Mouse (Mus musculus) right cerebral cortex, adult 2 months (tissue): Measurements from ENCODE around the gene Aplnr.

Experiments
- DNase-seq, 2 experiments: peaks; one replicate each; pipeline ENCODE4 v3.0.0; 2021 to 2022; ENCODE audit warnings: low spot score in 2 of 2

Aplnr gene

GRCm38 (mm10) chr2:85136089-85136488, at the start of gene Aplnr:
TSS of gene Aplnr (plus strand) at chr2:85136225.
- no peak for DNase-seq

DNA sequence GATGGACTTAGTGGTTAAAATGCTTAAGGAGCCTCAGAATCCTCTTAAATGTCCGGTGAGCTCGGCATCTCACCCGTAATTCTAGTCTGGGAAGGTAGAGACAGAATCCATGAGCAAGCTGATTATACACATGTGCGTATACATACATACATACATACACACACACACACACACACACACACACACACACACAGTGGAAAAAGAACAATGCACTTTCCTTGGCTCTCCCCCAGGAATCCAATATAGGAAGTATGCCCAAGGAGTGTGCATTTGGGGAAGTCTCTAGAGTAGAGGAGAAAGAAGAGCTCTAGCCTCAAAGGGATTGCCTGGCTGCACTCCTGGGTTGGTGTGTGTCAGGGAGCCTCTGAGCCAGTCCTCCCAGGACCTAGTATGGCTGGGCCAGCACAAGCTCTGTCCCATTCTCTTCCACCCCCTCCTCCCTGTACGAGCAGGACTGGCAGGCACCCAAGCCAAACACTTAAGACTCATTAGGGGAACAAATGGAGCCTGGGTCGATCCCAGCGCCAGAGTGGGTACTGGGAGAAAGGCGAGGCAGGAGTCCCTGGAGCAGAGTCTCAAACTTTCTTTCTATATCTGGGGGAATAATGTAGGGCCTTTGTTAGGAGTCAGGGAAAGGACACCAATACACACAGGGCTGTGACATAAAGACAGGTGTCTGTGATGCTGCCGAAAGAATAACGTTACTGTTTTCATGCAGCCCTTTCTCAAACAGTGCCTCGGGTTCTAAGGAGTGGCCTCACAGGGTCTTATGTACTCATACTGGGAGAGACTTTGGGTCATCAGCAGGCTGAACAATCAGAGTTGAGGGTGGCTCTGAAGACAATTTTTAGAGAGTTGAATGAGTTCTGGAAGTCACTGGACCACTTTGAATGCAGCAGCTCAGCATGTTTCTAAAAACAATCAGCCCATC, 47.0 kb upstream of the Aplnr start:
- DNase-seq, result no peak

GRCm38 (mm10) chr2:85091325-85091724, 44.7 kb upstream of the Aplnr start:
- no peak for DNase-seq

GRCm38 (mm10) chr2:85093376-85093775, 42.6 kb upstream of the Aplnr start:
- DNase-seq, result no peak

- peak in 1 of 2 experiments; percentile 1 for DNase-seq
These were observed 40.1 kb upstream of the Aplnr start for GRCm38 (mm10) chr2:85095906-85096305.

DNA sequence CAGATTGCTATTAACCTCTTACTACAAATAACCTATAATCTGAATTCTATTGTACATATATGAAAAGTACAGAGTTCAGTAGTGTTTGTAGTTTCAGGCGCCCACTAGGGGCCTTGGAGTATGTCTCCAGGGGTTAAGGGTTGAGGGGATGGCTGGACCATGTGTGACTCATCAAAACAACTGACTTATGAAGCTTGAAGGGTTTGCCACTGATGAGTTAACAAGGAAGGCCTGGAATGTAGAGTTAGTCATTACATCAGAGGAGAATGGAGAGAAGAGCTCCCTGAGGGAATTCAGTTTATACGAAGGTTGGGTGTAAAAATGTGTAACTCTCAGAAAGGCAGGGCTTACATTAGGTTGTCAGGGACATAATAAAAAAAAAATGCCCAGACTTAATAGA, 38.0 kb upstream of the Aplnr start:
- no peak for DNase-seq

- DNase-seq, result peak in 1 of 2 experiments; percentile 1
These were observed 37.1 kb upstream of the Aplnr start for GRCm38 (mm10) chr2:85098824-85099511.

GRCm38 (mm10) chr2:85103201-85103600, 32.8 kb upstream of the Aplnr start:
- DNase-seq, result no peak

DNA sequence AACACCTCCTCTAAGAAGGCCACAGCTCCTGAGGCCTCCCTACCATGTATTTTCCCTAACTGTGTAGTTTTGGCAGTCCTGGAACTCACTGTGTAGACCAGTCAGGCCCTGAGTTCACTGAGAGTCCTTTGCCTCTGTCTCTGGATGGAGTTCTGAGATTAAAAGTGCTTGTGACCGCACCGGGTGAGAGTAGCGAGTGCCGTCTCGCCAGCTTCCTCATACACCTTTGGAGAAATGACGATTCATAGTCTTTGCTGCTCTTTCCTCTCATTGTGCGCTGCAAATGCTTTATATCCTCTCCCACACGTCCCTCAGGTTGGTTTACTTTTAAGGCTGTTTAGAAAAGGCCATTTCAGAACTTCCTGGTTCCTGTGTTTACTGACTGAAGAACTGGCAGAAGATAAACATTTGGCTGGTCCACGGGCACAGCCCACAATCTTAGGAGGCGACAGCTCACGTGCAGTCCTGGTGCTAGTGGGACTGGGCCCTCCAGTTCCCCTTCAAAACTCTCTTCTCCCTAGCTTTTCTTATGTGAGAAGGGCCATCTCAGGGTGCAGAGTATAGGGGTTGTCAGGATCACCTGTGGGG, 30.5 kb upstream of the Aplnr start:
- no peak for DNase-seq

DNA sequence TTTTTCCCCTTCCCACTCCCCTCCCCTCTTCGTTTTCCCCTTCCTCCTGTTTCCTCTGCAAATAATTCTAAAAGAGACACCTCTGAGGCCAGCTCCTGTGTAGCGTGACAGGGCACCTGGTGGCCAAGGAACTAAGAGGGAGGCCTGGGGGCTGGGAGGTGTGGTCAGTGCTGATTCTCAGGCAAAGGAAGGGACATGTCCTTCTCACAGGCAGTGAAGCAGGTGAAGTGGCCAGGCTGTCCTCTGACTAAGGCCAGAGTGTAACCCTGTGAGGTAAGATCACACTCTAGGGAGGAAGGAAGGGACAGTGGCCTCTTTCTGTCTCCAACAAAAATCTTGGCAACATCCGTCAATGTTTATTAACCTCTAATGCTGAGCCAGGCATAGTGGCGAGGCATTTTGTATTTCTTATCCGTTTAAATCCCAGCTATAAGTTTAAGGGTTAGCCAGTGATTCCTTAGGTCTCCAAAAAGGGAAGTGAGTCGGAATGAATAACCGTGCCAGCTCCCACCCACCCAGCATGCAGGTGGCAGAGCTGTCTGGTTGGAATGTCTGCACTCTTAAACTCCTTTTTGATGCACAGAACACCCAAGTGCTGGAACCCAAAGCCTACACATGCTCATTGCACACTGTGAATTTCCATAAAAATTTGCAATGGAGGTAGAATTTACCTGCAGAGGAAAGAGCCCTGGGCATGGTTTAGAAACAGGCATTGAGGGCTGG, 29.8 kb upstream of the Aplnr start:
- no peak for DNase-seq

GRCm38 (mm10) chr2:85106941-85107340, 29.1 kb upstream of the Aplnr start:
- DNase-seq, result no peak

DNA sequence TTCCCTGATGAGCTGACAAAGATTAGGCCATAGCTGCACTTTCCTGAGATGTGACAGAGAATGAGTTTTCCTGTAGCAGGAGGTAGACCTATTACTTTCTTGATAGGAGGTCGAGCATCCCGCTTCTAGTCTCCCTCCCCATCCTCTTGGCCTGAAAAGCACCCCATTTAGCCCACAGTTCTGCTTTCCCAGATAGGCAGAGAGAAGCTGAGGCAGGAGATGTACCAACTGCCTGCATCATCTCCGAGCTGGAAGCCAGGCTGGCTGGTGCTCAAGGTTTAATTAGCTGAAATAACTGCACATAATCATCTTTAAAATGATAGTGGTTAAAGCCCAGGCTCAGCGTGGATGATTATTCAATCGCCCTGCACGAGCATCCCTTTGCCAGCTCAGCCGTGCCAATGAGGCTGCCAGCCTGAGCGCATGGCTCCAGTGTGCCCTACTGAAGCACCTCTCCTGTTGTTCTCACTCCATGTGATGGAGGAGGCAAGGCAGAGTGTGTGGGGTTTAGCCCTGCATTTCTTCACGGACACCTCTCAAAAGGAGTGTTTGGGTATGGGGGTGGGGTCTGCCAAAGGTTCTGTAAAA, 25.6 kb upstream of the Aplnr start:
- no peak for DNase-seq

GRCm38 (mm10) chr2:85123187-85123868, 12.7 kb upstream of the Aplnr start:
- DNase-seq, result peak; percentile 30 to 71

GRCm38 (mm10) chr2:85123869-85124535, 12.0 kb upstream of the Aplnr start:
- peak; percentile 82 to 86 for DNase-seq

DNA sequence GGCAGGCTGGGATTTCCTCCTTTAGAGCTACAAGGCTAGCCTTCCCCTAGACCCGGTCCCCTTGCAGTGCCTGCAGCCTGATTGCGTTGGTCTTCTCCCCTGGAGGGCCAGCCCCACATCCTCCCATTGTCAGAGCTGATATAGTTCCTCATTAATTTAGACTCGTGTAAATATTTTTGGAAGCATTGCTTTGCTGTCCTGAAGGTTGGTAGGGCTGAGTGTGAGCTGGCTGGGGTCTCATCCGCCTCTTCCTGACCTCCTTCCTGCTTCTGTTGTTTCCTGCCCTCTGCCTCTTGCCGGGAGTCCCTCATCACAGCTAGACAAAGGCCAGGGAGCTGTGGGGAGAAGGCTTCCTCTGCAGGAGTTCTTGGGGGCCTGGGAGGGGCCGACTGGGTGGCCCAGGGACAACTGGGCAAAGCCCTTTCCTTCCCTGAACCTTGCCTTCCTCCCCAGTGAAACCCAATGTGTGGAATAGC, 6.5 kb upstream of the Aplnr start:
- DNase-seq, result no peak

GRCm38 (mm10) chr2:85131226-85131625, 4.8 kb upstream of the Aplnr start:
- no peak for DNase-seq

DNA sequence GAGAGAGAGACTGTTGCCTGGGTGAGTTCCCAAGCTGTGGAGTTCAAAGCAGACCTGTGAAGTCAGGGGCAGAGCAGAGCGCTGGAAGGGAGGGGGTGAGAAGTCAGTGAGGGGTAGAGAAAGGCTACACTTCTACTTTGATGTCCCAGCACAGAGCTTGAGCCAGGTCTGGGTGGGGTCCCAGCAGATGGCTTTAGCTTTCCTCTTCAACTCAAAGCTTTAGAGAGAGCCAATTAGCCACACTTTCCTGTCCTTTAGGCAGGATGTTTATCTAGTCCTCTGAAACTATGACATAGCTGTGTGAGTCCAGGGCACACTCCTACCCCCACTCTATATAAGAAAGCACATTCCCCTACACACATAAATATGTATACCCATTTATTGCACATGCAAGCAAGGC, 4.3 kb upstream of the Aplnr start:
- no peak for DNase-seq

- no peak for DNase-seq
These were observed 3.8 kb upstream of the Aplnr start for GRCm38 (mm10) chr2:85132204-85132603.

GRCm38 (mm10) chr2:85135099-85135498, 926 bp upstream of the Aplnr start:
- no peak for DNase-seq

DNA sequence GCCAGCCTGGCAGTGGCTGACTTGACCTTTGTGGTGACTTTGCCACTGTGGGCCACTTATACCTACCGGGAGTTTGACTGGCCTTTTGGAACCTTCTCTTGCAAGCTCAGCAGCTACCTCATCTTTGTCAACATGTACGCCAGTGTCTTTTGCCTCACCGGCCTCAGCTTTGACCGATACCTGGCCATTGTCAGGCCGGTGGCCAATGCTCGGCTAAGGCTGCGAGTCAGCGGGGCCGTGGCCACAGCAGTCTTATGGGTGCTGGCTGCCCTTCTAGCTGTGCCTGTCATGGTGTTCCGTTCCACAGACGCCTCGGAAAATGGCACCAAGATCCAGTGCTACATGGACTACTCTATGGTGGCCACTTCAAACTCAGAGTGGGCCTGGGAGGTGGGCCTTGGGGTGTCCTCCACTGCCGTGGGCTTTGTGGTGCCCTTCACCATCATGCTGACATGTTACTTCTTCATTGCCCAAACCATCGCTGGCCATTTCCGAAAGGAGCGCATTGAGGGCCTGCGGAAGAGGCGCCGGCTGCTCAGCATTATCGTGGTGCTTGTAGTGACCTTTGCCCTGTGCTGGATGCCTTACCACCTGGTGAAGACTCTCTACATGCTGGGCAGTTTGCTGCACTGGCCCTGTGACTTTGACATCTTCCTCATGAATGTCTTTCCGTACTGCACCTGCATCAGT, 951 bp downstream of the Aplnr start:
- DNase-seq, result no peak
